Mouse (Mus musculus) frontal cortex, postnatal 25 days (tissue): ENCODE results near the gene Zfp931.
"Not testable (repeated sequence)": the region's sequence is repeated elsewhere in the genome, so short reads cannot be mapped to it uniquely, and the experiment has no call there.

ENCODE experiments used
- DNase-seq, 2 experiments: peaks; one replicate each; pipeline ENCODE4 v3.0.0; 2022; ENCODE audit warnings: low spot score in 2 of 2

The Zfp931 gene

GRCm38 (mm10) chr2:178078166-178078717, at the start of gene Zfp931:
TSS of gene Zfp931 (minus strand) at chr2:178078476.
- peak in 1 of 2 experiments; percentile 37 for DNase-seq

DNA sequence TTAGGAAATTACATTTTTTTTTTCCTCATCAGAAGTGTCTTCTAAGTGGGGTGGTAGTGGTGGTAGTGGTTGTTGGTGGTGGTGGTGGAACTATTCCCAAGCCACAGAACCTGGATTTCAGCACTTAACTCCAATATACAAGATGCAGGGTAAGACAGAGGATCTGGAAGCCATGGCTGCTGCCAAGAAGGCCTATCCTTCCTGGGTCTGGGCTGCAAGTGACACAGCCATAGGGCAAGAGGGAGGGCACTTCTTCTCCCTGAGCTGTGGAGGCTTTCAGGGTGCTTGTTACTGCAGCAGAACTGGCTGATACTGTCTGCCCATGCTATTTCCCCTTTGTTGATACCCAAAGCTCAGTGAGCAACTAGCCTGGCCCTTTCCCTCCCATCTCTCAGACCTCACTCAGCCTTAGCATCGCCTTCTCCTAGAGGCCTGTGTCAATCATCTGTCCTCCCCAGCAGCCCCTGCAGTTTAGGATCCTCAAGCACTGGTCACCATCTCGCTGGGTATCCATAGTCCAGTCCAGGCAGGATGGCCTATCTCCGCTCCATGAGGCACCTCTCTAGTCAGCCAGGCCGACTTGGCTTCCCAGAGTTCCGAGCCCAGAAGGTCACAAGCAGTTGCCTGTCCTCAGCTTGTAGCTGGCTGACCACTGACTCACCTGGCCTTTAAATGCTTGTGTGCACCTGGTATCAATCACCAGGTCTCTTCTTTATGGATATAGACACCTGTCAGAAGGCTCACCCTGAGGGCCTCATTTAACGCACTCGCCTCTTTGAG, 48.0 kb upstream of the Zfp931 start:
- peak in 1 of 2 experiments; percentile 1 for DNase-seq

DNA sequence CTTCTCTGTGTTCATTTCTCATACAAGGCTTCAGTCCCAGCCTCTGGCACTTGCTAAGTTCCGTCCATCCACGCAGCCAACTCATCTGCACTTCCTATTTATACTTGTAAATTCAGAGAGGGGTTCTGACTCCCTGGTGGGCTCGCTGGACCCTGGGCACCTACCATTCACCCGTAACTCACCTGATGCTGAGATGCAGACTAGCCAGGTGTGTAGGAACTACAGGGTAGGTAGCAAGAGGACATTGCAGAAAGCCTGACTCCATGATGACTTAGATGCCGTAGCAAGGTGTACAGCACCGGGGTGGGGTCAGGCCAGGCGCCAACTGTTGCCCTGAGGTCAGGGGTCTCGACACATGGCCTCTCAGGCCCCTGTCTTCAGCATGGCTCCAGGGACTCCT, 47.2 kb upstream of the Zfp931 start:
- peak in 1 of 2 experiments; percentile 0 for DNase-seq

DNA sequence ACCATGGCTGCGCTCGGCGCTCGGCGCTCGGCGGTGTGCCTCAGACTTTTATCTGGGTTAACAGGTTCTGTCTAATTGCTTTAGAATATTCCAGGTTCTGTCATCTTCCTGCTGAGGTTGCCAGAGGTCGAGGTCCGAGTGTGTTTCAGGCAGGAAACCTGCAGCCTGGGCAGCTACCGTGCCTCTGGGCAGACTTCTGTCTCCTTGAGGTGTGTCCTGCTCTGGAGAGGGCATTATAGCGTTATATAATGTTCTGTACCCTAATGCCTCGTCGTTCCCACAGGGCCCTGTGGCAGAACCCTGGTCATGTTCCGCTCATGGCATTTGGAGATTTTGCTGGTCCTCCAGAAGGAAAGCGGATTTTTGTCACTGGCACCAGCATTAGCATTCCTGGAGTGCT, 45.2 kb upstream of the Zfp931 start:
- DNase-seq: peak in 1 of 2 experiments; percentile 1

DNA sequence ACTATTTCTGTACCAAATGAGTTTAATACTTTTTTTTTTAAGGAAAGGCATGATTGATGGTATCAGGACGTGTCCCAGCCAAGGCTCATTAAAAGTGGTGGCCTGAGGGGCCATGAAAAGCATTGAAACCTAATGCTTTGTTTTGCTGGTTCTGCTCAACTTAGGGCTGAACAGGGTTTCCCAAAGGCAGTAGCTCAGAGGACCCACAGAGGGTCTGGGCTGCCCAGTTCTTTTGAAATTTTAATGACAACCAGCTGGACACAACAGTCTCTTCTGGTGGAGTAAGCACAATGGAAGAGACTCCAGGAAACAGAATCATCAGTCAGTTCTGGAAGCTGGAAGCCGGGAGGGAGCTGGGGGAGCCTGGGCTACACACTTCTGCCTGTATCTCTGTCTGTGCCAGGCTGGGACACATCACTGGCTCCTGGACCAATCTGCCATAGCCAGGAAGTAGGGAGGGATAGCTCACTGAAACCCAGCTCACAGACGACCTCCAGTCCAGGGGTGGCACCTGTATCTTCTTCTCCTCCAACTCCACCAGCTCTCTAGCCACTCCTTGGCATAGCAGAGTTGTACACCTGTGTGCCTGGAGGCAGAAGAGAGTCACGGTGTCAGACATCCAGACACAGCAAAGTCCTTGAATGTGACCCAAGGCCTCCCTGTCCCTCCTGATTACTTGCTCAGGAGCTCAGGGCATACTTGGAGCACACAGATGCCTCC, 43.8 kb upstream of the Zfp931 start:
- peak in 1 of 2 experiments; percentile 1 for DNase-seq

- DNase-seq: peak in 1 of 2 experiments; percentile 0
These were observed 43.1 kb upstream of the Zfp931 start for GRCm38 (mm10) chr2:178121375-178121688.

- DNase-seq: peak in 1 of 2 experiments; percentile 3
These were observed 42.5 kb upstream of the Zfp931 start for GRCm38 (mm10) chr2:178120651-178121374.

GRCm38 (mm10) chr2:178120356-178120645, 42.0 kb upstream of the Zfp931 start:
- peak; percentile 1 to 3 for DNase-seq

GRCm38 (mm10) chr2:178119561-178120355, 41.5 kb upstream of the Zfp931 start:
- peak; percentile 2 to 3 for DNase-seq

- DNase-seq: peak; percentile 7 to 19
These were observed 40.7 kb upstream of the Zfp931 start, which contains the start of gene Phactr3 for GRCm38 (mm10) chr2:178118801-178119560. TSS of gene Phactr3 (plus strand) at chr2:178118975.

DNA sequence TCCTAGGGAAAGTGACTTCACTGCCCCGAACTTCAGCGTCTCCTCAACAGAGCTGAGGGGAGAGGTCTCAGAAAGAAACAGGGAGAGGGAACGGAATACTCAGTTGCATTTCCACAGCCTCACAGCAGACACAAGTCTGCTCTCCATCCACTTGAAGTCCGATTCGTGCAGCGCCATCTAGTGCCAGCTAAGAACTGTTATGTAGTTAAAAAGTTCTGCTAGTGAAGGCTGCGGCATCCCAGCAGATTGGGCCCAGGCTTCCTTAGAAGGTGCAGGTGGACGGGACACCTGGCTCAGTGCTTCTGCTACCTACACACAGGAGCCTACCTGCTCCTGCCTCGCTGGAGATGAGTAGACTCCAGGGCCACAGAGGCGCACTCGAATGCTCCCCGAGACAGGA, 39.7 kb upstream of the Zfp931 start:
- peak; percentile 27 to 38 for DNase-seq

GRCm38 (mm10) chr2:178101957-178102356, 23.7 kb upstream of the Zfp931 start:
- DNase-seq: peak; percentile 67 to 75

- peak; percentile 47 to 60 for DNase-seq
These were observed 19.7 kb upstream of the Zfp931 start for GRCm38 (mm10) chr2:178098021-178098420.

DNA sequence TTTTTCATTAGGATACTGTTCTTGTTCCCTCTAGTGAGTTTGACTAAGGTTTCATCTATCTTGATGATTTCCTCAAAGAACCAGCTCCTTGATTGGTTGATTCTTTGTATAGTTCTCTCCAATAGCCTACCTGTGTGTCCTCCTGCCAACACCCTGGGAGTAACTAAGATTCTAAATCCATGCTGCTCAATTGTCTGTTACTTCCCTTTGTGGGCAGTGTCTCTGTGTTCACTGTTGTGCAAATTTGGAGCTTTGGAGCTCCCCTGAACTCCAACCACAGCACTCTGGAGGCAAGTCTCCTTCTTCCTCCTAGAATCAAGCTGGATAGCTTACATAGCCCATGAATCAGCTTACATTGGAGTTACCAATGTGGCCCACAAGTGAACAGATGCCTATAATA, 11.3 kb upstream of the Zfp931 start:
- DNase-seq: no peak

GRCm38 (mm10) chr2:178058195-178058594, 20.1 kb downstream of the Zfp931 start:
- DNase-seq: peak in 1 of 2 experiments; percentile 29

DNA sequence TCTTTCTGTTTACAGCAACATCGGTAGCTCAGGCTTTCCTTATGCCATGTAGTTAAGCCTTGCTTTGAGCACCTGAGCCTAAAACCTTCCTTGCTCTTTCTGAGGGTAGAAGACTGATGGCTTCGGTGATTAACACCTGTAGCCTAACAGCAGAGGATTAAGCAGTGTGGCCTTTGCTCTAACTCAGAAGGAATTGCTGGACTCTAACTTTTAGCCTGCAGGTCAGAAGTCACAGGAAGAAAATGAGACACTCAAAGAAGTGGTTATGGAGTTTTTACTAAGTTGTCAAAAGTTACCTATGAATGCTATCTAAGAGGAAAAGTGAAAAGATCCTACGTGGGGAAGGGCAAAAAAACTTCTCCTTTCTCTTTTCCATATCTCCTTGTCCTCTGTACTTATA, 50.7 kb downstream of the Zfp931 start:
- DNase-seq: not testable (repeated sequence)

DNA sequence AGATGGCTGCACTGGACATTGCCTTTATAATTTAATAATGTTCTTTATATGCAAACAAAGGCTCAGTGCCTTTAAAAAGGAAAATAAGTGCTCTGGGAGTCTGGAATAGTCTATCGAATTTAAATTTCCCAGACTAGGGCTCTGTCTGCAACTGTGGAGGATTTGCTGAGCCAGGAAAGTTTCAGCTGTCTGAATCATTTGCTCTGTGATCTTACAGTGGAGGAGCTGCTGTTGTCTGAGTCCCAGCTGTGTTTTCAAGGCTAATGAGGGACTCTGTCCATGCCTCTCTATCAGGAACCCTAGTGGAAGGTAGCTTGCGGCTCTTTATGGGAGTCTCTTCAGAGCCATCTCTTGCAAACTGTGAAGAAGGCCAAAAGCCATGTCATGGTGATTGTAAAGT, 54.4 kb downstream of the Zfp931 start:
- not testable (repeated sequence) for DNase-seq

DNA sequence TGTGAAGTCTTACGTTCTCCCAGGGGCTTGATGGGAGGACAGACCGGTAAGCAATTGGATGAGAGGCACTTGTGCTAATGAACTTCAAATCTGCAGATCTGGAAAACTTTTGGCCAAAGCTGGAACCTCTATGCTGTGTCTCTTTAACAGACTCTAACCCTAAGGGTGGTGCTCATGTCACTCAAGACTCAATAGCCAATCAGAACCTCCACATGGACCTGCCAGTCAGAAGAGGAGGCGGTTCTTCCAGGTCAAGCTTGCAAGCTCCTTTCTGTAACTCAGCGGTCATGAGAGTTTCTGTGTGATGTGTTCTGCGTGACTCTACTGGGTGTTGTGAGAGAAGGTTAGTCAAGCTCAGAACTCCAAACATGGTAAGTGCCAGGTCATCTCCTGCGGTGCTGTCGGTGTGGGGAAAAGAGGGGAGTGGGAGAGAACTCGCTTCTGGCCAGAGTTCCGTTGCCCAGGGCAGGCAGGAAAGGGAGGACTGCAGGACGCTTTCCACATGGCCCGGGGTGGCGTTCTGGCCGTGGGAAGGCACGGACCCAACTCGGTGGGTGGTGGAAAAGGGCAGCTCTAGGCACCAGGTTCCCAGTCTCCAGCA, 55.2 kb downstream of the Zfp931 start, which contains the start of gene Zfp971:
Zfp971 (plus strand) TSS at position 274 of the 601 bp plus-strand sequence.
- DNase-seq: peak; percentile 39 to 42

DNA sequence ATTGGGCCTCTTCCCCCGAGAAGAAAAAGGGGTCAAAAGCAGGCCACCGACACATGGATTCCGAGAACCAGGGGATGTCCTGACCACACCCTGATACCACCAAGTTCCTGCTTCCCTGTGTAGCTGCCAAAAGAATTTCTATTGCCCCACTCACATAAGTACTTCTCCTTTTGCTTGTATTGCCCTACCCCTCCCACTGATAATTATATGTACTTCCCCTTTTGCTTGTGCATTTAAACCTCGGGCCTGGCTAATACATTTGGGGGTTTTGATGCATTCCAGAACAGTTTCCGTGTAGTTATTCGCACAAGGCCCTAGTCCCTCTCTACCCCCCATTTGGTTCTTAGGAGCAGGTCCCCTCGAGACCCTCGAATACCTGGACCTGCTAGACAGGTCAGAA, 57.5 kb downstream of the Zfp931 start:
- DNase-seq: not testable (repeated sequence)

DNA sequence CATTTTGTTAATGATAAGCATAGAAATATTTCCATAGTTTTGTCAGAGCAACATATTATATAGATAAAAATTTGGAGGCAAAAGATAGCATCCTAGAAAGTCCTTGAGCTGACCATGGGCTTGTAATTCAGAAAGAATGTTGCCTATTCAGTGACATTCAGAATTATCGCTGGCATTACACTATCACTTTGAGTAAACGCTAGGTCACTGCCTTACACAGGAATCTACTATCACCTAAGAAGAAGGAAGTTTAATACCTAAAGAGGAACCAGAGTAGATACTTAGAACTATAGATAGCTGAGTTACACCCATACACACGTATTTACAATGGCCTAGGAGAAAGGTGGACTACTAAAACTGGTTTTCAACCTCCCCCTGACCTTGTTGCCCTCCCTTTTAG, 58.8 kb downstream of the Zfp931 start:
- DNase-seq: not testable (repeated sequence)
